Mouse (Mus musculus): Measurements from ENCODE around the gene Rpl11. TPM values are rescaled to one million over a fixed set of nuclear protein-coding genes. Genes with fewer than 3 reads are reported as not detected.
"Not testable (repeated sequence)": the region's sequence is repeated elsewhere in the genome, so short reads cannot be mapped to it uniquely, and the experiment has no call there.

Gene Rpl11
- 458 and 506 TPM in 2 replicates for polyA plus RNA-seq (2015; fragmentation: Nextera tagmentation; extraction: Ambion mirVana)

DNA sequence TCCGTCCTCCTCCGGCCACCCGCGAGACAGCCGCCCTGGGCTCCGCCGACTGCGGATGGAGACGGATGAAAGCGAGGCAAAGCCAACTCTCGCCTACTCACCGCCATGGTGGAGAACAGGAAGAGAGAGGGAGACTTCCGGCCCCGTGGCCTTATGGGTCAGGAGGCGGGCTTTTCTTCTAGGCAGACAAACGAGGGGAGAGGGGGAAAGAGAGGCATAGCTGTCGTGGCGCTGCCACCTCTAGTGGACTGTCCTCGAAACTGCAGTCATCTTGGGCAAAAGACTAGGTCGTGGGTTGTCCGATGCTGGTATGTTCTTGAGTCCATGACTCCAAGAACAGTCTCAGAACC is at the start of gene Rpl11:
Rpl11 (minus strand) TSS at position 182 of the 350 bp plus-strand sequence.
- peak within 1 kb of the TSS; percentile 100 for H3K4me3 ChIP-seq (ENCODE audit: low read length)
- peaks cover 28% of the 10 kb centered on the region for H3K36me3 ChIP-seq (ENCODE audit: control insufficient read depth, insufficient read depth, low read length)
- H3K4me1 ChIP-seq (replicated peaks; ENCODE audit: control insufficient read depth, insufficient read depth, low read length): peaks cover 11% of the 10 kb centered on the region
- peak within 1 kb of the TSS; percentile 99 for H3K9ac ChIP-seq (ENCODE audit: low read length)
- WGBS: under 1% methylated on average over 21 of the region's 21 CpGs
- H3K27ac ChIP-seq (ENCODE audit: low read length): peak within 1 kb of the TSS; percentile 87
- H3K27me3 ChIP-seq (ENCODE audit: control insufficient read depth, insufficient read depth, low read depth, low read length): no peaks in the 10 kb centered on the region
- no peaks in the 10 kb centered on the region for H3K9me3 ChIP-seq (ENCODE audit: control insufficient read depth, low read length)
- ATAC-seq (ENCODE audit: low read depth): peak; percentile 98
- H3K4me2 ChIP-seq (ENCODE audit: low read depth, low read length): peak within 1 kb of the TSS; percentile 91

DNA sequence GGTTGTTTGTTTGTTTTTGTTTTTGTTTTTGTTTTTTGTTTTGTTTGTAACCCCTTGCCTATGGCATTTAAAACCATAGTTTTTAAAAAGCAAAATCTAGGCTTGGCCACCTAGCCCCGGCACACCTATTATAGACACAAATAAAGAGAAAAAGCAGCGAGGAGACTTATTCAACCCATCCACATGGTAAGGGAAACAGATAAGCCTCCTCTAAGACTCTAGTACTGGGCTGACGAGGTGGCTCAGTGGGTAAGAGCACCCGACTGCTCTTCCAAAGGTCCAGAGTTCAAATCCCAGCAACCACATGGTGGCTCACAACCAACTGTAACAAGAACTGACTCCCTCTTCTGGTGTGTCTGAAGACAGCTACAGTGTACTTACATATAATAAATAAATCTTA is 48.5 kb upstream of the Rpl11 start:
- H3K9ac ChIP-seq (ENCODE audit: low read length); ATAC-seq (ENCODE audit: low read depth); H3K36me3 ChIP-seq (ENCODE audit: control insufficient read depth, insufficient read depth, low read length); H3K4me3 ChIP-seq (ENCODE audit: low read length); H3K27ac ChIP-seq (ENCODE audit: low read length); H3K4me2 ChIP-seq (ENCODE audit: low read depth, low read length); H3K9me3 ChIP-seq (ENCODE audit: control insufficient read depth, low read length); H3K27me3 ChIP-seq (ENCODE audit: control insufficient read depth, insufficient read depth, low read depth, low read length): not testable (repeated sequence)
- 82% methylated on average over 4 of the region's 4 CpGs for WGBS
- H3K4me1 ChIP-seq (replicated peaks; ENCODE audit: control insufficient read depth, insufficient read depth, low read length): peaks cover 12% of the 10 kb centered on the region; the same call in 1 of the 2 replicates

DNA sequence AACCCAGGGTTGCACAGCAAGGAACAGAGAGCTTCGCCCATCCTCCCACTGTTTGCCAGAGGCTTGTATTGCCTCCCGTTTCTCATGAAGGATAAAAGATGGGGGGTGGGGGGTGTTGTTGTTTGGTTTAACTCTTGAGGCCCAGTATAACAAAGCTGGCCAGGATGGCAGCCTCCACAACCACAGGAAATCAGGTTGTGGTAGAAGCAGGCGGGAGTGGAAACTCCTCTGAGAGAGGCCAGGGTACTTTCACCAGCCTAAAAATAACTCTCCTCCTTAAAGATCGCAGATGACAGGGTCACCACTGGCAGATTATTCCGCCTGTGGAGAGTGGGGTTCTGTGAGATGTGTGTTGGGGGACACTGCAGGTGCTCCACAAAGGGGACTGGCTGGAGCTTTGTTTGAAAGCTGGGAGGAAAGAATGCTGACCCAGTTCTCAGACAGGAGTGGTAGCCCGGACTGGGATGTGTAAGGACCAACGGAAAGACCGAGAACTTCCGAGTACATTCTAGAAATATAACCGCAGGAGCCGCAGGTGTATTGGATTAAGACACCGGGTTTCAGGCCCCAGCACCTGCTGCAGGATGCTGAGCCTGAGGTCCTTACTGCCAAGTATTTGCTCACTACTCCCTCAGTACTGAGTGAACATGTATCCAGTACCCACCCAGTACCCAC is 47.3 kb upstream of the Rpl11 start:
- 62% methylated on average over 12 of the region's 12 CpGs for WGBS
- no peak overlapping the region for H3K4me2 ChIP-seq (ENCODE audit: low read depth, low read length)
- H3K27ac ChIP-seq (ENCODE audit: low read length): no peak overlapping the region
- no peaks in the 10 kb centered on the region for H3K36me3 ChIP-seq (ENCODE audit: control insufficient read depth, insufficient read depth, low read length)
- no peak overlapping the region for H3K4me3 ChIP-seq (ENCODE audit: low read length)
- ATAC-seq (ENCODE audit: low read depth): no peak
- H3K27me3 ChIP-seq (ENCODE audit: control insufficient read depth, insufficient read depth, low read depth, low read length): no peaks in the 10 kb centered on the region
- no peaks in the 10 kb centered on the region for H3K9me3 ChIP-seq (ENCODE audit: control insufficient read depth, low read length)
- H3K9ac ChIP-seq (ENCODE audit: low read length): no peak overlapping the region
- peaks cover 12% of the 10 kb centered on the region; the same call in 1 of the 2 replicates for H3K4me1 ChIP-seq (replicated peaks; ENCODE audit: control insufficient read depth, insufficient read depth, low read length)

DNA sequence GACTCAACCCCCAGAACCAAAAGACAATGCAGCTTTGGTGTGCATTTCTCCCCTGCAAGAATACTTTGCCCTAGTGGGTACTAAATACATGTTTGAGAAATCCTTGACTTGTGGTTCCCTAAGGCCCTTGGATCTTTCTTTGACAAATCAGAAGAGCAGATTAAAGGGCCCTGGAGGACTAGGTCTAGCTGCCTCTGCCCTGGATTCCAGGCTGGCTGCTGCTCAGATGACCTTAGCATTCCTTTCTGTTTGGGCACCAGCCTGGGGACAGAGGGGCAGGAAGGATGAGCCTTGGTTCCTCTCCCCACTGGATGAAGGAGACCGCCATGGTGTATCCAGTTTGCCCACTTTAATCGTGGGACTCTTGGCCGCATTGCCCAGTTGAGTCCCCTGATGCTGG is 45.2 kb upstream of the Rpl11 start:
- H3K27ac ChIP-seq (ENCODE audit: low read length): no peak overlapping the region
- no peak overlapping the region for H3K4me3 ChIP-seq (ENCODE audit: low read length)
- H3K4me2 ChIP-seq (ENCODE audit: low read depth, low read length): no peak overlapping the region
- H3K9ac ChIP-seq (ENCODE audit: low read length): no peak overlapping the region
- no peaks in the 10 kb centered on the region for H3K36me3 ChIP-seq (ENCODE audit: control insufficient read depth, insufficient read depth, low read length)
- 98% methylated on average over 3 of the region's 3 CpGs for WGBS
- peaks cover 7% of the 10 kb centered on the region for H3K4me1 ChIP-seq (replicated peaks; ENCODE audit: control insufficient read depth, insufficient read depth, low read length)
- ATAC-seq (ENCODE audit: low read depth): no peak
- H3K27me3 ChIP-seq (ENCODE audit: control insufficient read depth, insufficient read depth, low read depth, low read length): no peaks in the 10 kb centered on the region
- no peaks in the 10 kb centered on the region for H3K9me3 ChIP-seq (ENCODE audit: control insufficient read depth, low read length)

DNA sequence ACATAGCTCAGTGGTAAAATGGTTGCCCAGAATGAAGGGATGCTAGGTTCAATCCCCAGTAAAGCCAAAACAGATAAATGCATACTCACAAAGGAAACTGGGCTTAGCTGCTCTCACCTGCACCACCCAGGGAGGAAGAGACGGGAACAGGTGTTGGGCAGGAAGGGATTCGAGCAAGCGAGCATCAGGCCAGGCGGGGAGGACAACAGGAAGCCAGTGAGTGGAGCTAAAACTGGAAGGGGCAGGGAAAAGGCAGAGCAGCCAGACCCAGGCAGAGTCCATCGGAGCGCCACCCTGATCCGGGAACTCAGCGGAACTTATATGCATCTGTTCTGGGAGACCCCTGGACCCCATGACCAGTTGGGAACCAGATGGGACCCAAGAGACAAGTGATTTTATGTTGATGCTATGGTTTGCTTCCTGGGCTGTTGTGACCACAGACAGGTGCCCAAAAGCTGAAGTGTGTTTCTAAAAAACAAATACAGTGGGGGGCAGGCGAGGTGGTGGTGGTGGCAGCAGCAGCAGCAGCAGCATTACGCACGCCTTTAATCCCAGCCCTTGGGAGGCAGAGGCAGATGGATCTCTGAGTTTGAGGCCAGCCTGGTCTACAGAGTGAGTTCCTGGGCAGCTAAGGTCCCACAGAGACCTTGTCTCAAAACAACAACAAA is 43.4 kb upstream of the Rpl11 start:
- H3K4me3 ChIP-seq (ENCODE audit: low read length): no peak overlapping the region
- peaks cover 7% of the 10 kb centered on the region for H3K4me1 ChIP-seq (replicated peaks; ENCODE audit: control insufficient read depth, insufficient read depth, low read length)
- no peak overlapping the region for H3K4me2 ChIP-seq (ENCODE audit: low read depth, low read length)
- H3K9me3 ChIP-seq (ENCODE audit: control insufficient read depth, low read length): 0 out of 2 replicates have a peak, but pooled peaks cover 3% of the 10 kb centered on the region
- H3K27ac ChIP-seq (ENCODE audit: low read length): no peak overlapping the region
- no peak for ATAC-seq (ENCODE audit: low read depth)
- WGBS: 54% methylated on average over 11 of the region's 11 CpGs
- H3K9ac ChIP-seq (ENCODE audit: low read length): no peak overlapping the region
- H3K36me3 ChIP-seq (ENCODE audit: control insufficient read depth, insufficient read depth, low read length): no peaks in the 10 kb centered on the region
- H3K27me3 ChIP-seq (ENCODE audit: control insufficient read depth, insufficient read depth, low read depth, low read length): no peaks in the 10 kb centered on the region

DNA sequence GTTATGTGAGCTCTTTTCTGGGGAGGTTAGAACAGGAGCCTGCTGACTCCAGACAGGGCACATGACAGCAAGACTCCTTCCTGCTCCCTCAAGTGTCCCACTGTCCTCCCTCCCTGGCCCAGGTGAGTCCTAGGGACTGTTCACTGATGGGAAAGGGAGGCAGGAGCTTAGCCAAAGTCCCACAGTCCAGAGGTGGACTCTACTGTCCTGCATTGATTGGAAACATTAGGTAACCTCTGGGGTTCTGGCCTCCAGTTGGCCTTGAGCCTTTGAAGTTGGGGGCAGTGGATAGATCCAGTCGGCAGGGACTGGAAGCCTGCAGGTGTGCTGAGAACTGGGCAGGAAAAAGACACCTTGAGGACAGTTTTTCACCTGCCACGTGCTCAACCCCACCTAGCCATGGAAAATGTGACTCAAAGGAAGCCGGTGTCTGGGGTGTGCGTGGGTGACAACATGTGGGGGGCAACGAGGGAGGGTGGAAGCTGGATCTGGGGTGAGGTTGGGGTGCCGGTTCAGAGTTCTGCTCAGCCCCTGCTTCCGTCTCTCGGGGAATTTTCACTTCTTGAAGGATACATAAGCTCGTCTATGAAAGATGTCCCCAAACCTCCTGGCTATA is 42.4 kb upstream of the Rpl11 start:
- Histone ChIP-seq H3K36me3 (ENCODE audit: control insufficient read depth, insufficient read depth, low read length) (no peaks in the 10 kb centered on the region), H3K27me3 (ENCODE audit: control insufficient read depth, insufficient read depth, low read depth, low read length) (no peaks in the 10 kb centered on the region), H3K9ac (ENCODE audit: low read length) (no peak overlapping the region), H3K27ac (ENCODE audit: low read length) (no peak overlapping the region), H3K4me2 (ENCODE audit: low read depth, low read length) (no peak overlapping the region), H3K4me1 (replicated peaks; ENCODE audit: control insufficient read depth, insufficient read depth, low read length) (peaks cover 7% of the 10 kb centered on the region), H3K9me3 (ENCODE audit: control insufficient read depth, low read length) (0 out of 2 replicates have a peak, but pooled peaks cover 3% of the 10 kb centered on the region), H3K4me3 (ENCODE audit: low read length) (no peak overlapping the region)
- ATAC-seq (ENCODE audit: low read depth): no peak
- 73% methylated on average over 9 of the region's 9 CpGs for WGBS

DNA sequence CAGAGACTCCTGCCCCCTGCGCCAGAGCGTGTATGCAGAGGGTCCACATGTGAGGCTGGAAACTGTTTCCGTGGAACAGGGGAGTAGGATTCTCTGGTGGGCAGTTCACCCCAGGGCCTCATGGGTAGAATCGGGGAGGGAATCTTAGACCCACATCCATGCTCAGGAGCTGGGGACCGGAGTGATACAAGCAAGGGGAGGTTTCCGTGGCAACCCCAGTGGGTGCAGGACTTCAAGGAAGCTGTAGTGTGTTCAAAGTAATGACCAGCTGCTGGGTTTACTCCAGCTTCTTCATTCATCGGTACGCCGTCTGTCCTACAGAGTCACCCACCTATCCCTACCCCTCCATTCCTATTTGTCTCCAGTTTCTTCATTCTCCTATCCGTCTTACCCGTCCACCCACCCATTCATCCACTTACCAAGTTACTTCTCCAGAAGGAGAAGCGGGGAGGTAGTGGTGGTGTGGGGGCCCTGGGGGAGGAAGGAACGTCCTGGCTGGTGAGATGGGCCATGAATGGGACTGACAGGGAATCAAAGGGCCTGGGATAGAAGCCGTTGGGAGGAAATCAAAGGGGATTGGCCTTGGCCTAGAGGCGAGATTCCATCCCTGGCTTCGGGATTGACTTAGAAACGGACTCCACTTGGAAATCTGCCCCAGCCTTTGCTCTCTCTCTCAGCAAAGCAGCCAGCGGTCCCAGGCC is 41.4 kb upstream of the Rpl11 start:
- Histone ChIP-seq H3K9me3 (ENCODE audit: control insufficient read depth, low read length) (0 out of 2 replicates have a peak, but pooled peaks cover 3% of the 10 kb centered on the region), H3K4me1 (replicated peaks; ENCODE audit: control insufficient read depth, insufficient read depth, low read length) (peaks cover 13% of the 10 kb centered on the region), H3K4me2 (ENCODE audit: low read depth, low read length) (no peak overlapping the region), H3K27me3 (ENCODE audit: control insufficient read depth, insufficient read depth, low read depth, low read length) (no peaks in the 10 kb centered on the region), H3K36me3 (ENCODE audit: control insufficient read depth, insufficient read depth, low read length) (no peaks in the 10 kb centered on the region), H3K4me3 (ENCODE audit: low read length) (no peak overlapping the region), H3K27ac (ENCODE audit: low read length) (no peak overlapping the region), H3K9ac (ENCODE audit: low read length) (no peak overlapping the region; the same call in 1 of the 2 replicates)
- WGBS: 70% methylated on average over 18 of the region's 18 CpGs
- ATAC-seq (ENCODE audit: low read depth): peak; percentile 37; the same call in 1 of the 2 replicates

DNA sequence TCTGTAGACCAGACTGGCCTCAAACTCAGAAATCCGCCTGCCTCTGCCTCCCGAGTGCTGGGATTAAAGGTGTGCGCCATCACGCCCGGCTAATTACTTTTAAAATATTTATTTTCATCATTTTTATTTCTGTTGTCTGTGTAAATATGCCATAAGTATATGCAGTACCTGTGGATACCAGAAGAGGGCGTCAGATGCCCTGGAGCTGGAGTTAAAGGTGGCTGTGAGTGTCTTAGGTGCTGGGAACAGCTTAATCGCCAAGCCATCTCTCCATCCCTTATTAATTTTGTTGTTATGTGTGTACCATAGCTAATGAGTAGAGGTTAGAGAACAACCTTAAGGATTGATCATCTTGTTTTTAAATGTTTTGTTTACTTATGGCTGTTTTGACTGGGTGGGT is 39.3 kb upstream of the Rpl11 start:
- no peak for ATAC-seq (ENCODE audit: low read depth)
- Histone ChIP-seq H3K9ac (ENCODE audit: low read length) (no peak overlapping the region), H3K36me3 (ENCODE audit: control insufficient read depth, insufficient read depth, low read length) (no peaks in the 10 kb centered on the region), H3K4me2 (ENCODE audit: low read depth, low read length) (no peak overlapping the region), H3K9me3 (ENCODE audit: control insufficient read depth, low read length) (0 out of 2 replicates have a peak, but pooled peaks cover 3% of the 10 kb centered on the region), H3K4me1 (replicated peaks; ENCODE audit: control insufficient read depth, insufficient read depth, low read length) (peaks cover 15% of the 10 kb centered on the region), H3K27me3 (ENCODE audit: control insufficient read depth, insufficient read depth, low read depth, low read length) (no peaks in the 10 kb centered on the region), H3K4me3 (ENCODE audit: low read length) (no peak overlapping the region), H3K27ac (ENCODE audit: low read length) (no peak overlapping the region)
- 81% methylated on average over 7 of the region's 7 CpGs for WGBS

DNA sequence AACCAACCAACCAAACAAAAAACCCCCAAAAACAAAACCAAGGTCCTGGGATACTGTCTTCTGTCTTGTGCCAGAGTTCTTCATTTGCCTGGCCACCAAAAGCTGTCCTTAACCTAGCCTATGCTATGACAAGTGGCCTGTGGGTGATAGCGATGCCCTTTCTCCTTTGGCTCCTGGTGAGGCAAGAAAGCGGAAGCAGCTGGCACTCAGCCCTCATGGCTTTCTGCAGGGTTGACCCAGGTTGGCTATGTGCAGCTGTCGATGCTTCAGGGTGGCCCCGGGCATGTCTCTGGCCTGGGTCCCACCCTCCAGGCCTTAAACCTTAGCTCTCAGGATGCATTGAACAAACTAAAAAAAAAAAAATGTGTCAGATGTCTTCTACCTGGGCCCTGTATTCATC is 38.1 kb upstream of the Rpl11 start:
- Histone ChIP-seq H3K9me3 (ENCODE audit: control insufficient read depth, low read length) (0 out of 2 replicates have a peak, but pooled peaks cover 3% of the 10 kb centered on the region), H3K27ac (ENCODE audit: low read length) (no peak overlapping the region), H3K4me3 (ENCODE audit: low read length) (no peak overlapping the region), H3K4me1 (replicated peaks; ENCODE audit: control insufficient read depth, insufficient read depth, low read length) (peaks cover 15% of the 10 kb centered on the region), H3K4me2 (ENCODE audit: low read depth, low read length) (no peak overlapping the region), H3K27me3 (ENCODE audit: control insufficient read depth, insufficient read depth, low read depth, low read length) (no peaks in the 10 kb centered on the region), H3K36me3 (ENCODE audit: control insufficient read depth, insufficient read depth, low read length) (no peaks in the 10 kb centered on the region), H3K9ac (ENCODE audit: low read length) (no peak overlapping the region)
- ATAC-seq (ENCODE audit: low read depth): no peak
- WGBS: 93% methylated on average over 4 of the region's 4 CpGs

Data from lung, embryonic 16.5 days (tissue).